Mouse (Mus musculus): ENCODE results near the gene Amn.

DNA sequence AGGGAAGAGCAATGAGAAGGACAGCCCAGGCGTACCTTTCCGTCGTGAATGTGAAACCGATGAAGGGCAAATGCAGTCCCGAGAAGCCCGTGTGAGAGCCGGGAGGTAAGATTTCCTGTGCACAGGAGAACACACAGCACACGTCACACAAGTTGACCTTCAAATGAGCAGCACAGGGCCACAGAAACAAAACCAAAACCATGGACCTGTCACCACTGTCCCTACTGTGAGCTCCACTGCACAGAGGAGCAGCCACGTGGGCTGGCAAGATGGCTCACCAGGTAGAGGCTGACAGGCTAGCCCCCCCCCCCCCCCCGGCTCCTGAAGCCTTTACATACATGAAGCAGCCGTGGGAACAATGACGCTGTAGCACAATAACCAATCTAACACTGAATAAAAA, 54.1 kb downstream of the Amn start:
- TF ChIP-seq CTCF (IDR thresholded peaks at IDR 0.05 in 2 of 3, conservative IDR thresholded peaks at IDR 0.05 in 1 of 3; ENCODE audit: control insufficient read depth in 1 of 3, insufficient read depth in 1 of 3, low read depth in 2 of 3, low read length in 3 of 3, poor library complexity in 1 of 3, severe bottlenecking in 1 of 3): no peak
- no peak for TF ChIP-seq KAT2A (conservative IDR thresholded peaks at IDR 0.05; ENCODE audit: low read depth, low read length)
- TF ChIP-seq POLR2A (IDR thresholded peaks at IDR 0.05; ENCODE audit: control insufficient read depth in 1 of 2, insufficient read depth in 1 of 2, low read depth in 1 of 2, low read length in 2 of 2, poor library complexity in 1 of 2): no peak
- TF ChIP-seq JUND (IDR thresholded peaks at IDR 0.05; ENCODE audit: low read depth, low read length): no peak
- no peak for TF ChIP-seq BHLHE40 (IDR thresholded peaks at IDR 0.05; ENCODE audit: borderline replicate concordance, low read depth, low read length)
- TF ChIP-seq RAD21 (IDR thresholded peaks at IDR 0.05; ENCODE audit: low read depth, low read length): no peak
- TF ChIP-seq ZMIZ1 (IDR thresholded peaks at IDR 0.05; ENCODE audit: low read depth, low read length): no peak
- no peak for TF ChIP-seq MYB (IDR thresholded peaks at IDR 0.05; ENCODE audit: low read depth, low read length)
- no peak for TF ChIP-seq MAFK (IDR thresholded peaks at IDR 0.05; ENCODE audit: borderline replicate concordance, low read depth, low read length)
- TF ChIP-seq POLR2AphosphoS2 (IDR thresholded peaks at IDR 0.05; ENCODE audit: low read length): no peak

All from MEL (cell line).